Mouse (Mus musculus): ENCODE results near the gene Drd1. TPM values are rescaled to one million over a fixed set of nuclear protein-coding genes. Genes with fewer than 3 reads are reported as not detected.

Gene Drd1
- polyA plus RNA-seq (2012; rRNA removed): 0.01 TPM in 1 of 2 replicates, not detected in the other

DNA sequence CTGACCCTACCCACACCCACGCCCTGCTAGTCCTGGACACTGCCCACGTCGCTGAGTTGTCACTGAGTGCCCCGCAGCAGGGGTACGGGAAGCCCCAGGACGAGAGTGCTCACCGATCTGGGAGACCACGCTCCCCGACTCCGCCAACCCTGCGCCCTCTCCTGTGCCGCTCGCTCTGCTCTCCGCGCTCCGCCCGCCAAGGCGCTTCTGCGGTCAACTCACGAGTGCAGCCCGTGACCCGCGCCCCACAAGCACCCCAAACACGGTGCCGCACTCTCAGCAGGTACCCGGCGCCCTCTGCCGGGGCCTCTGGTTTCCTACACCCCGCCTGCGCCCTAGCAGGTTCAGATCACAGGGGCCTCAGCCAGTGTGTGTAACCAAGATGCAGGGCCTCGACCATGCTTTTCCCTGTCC lies at the start of gene Drd1:
TSS of gene Drd1 (minus strand) at position 258 of the 414 bp plus-strand sequence.

DNA sequence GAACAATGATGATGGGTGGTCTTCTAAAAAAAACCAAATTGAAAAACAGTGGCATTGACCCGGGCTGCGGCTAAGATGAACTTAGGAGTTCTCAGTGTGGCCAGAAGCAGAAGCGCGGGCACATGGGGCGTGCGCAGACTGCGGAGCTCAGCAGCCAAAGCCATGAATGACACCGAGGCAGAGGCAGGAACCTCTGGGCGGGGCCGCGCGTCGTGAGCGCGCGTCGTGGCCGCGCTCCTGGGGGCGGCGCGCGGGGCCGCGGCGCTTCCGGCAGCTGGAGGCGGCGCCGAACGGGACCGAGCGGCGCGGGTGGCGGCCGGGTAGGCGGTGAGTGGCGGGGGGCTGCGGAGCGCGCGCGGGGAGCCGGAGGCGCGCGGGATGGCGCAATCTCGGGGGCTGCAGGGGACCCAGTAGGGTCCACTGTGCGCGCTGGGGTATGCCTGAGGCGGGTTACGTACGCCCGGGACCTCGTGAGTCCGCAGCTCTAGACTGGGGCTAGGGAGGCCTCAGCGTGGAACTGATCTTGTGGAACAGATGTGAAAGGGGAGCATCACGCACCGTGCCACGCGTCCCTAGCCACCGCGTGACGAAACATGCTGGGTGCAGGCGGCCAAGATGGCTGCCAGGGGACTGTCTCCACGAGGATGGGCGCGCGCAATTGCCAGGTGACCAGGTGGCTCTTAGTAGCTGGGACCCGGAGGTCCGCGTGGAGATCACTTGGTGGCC lies 16.3 kb upstream of the Drd1 start, which contains the start of gene Sfxn1:
TSS of gene Sfxn1 (plus strand) at position 264 of the 726 bp plus-strand sequence.

Other genes with a start within 250 kb of the Drd1 start
- 23.8 and 30.1 TPM in 2 replicates for gene Sfxn1, start 16.2 kb upstream of the Drd1 start, polyA plus RNA-seq (2012; rRNA removed)
- 0.08 TPM in 2 replicates for gene Hrh2, start 136.4 kb upstream of the Drd1 start, polyA plus RNA-seq (2012; rRNA removed)

All from liver, embryonic 14 days (tissue).